In the genomic region with DNA sequence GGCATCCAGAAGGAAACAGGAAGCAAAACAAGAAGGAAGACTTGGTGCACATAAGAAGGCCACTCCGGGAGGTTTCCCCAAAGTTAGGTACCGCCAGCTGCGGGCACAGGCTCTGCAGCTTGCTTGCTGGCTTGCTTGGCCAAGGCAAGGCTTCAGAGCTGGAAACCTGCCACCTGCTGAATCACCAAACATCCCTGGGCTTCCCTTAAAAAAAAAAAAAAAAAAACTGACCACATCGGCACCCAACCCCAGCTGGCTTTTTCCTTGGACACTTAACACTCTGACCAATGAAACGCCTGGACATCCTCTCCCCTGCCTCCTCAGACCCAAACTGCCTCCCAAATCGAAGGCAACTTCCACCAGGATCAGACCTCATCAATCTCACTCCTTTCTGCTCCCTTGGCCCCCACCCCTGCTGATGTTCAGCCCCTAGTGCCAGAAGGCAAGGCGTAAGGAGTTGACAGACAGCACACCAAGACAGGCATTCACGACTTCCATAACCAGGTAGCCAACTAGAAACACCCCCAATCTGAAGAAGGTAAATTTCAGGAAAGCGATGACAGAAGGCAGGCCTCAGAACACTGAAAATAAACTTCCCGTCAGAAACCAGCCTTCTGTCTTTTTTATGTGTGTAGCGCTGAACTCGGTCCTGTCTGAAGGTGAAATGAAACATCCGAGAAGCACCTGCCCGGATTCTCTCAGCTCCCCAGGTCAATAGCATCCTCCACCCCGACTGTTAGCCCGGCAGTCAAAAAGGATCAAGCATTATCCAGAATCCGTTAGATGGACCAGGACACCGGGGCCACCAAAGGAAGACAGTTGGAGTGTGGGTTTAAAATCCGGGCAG, we compare ENCODE assay signal across 8 mouse cellular contexts. TPM values are rescaled to one million over a fixed set of nuclear protein-coding genes. Genes with fewer than 3 reads are reported as not detected.
DNase-seq lines count a peak whose midpoint lies in the region; ATAC-seq lines count a peak whose summit lies in the region.

No protein-coding gene starts in this region.

- H3K4me2 ChIP-seq in hindbrain, embryonic 16.5 days (ENCODE audit: low read length), result peak overlapping the region; percentile 85
- H3K4me2 ChIP-seq in midbrain, embryonic 13.5 days (replicated peaks), result peak overlapping the region; percentile 86

- no peaks in the 10 kb centered on the region for H3K27me3 ChIP-seq in hindbrain, embryonic 16.5 days (replicated peaks; ENCODE audit: control insufficient read depth, insufficient read depth, low read length)
- 0 out of 2 replicates have a peak, but pooled peaks cover 6% of the 10 kb centered on the region for H3K27me3 ChIP-seq in midbrain, embryonic 13.5 days

- peak overlapping the region; percentile 87 for H3K4me3 ChIP-seq in brown adipose tissue, adult 24 weeks (ENCODE audit: insufficient read depth, low read depth, low read length)
- peak overlapping the region; percentile 68 for H3K4me3 ChIP-seq in hindbrain, embryonic 16.5 days (ENCODE audit: low read length)
- H3K4me3 ChIP-seq in midbrain, embryonic 13.5 days (replicated peaks), result peak overlapping the region; percentile 83

- H3K9ac ChIP-seq in hindbrain, embryonic 16.5 days (ENCODE audit: low read depth, low read length), result peak overlapping the region; percentile 89
- H3K9ac ChIP-seq in midbrain, embryonic 13.5 days (replicated peaks), result peak overlapping the region; percentile 90

- 0 out of 2 replicates have a peak, but pooled peaks cover 2% of the 10 kb centered on the region for H3K4me1 ChIP-seq in brown adipose tissue, adult 24 weeks (ENCODE audit: control insufficient read depth, insufficient read depth, insufficient read length, low read length)
- H3K4me1 ChIP-seq in hindbrain, embryonic 16.5 days (ENCODE audit: control insufficient read depth, insufficient read depth, low read depth, low read length), result peaks cover 16% of the 10 kb centered on the region
- H3K4me1 ChIP-seq in midbrain, embryonic 13.5 days (replicated peaks), result peaks cover 24% of the 10 kb centered on the region

- peak; percentile 15 for DNase-seq in embryo, embryonic 9.5 days (ENCODE audit: extremely low spot score)
- DNase-seq in embryo, embryonic 10 days (ENCODE audit: low spot score), result no peak
- DNase-seq in gastrocnemius, adult 8-10 months (ENCODE audit: low spot score in 2 of 2), result peak; percentile 82
- peak; percentile 58 for DNase-seq in left cerebral cortex, postnatal 4 days
- peak; percentile 63 for DNase-seq in testis, postnatal 14 days (ENCODE audit: low spot score)

- H3K27ac ChIP-seq in brown adipose tissue, adult 24 weeks (replicated peaks; ENCODE audit: low read depth, low read length), result peak overlapping the region; percentile 48
- peak overlapping the region; percentile 97; the same call in 1 of the 2 replicates for H3K27ac ChIP-seq in hindbrain, embryonic 16.5 days (ENCODE audit: low read depth, low read length)
- no peak overlapping the region for H3K27ac ChIP-seq in midbrain, embryonic 13.5 days

- WGBS in hindbrain, embryonic 16.5 days, result 18% methylated on average over 19 of the region's 19 CpGs
- WGBS in midbrain, embryonic 13.5 days, result 25% methylated on average over 19 of the region's 19 CpGs

- no peaks in the 10 kb centered on the region for H3K9me3 ChIP-seq in hindbrain, embryonic 16.5 days (ENCODE audit: control insufficient read depth, low read length)
- no peaks in the 10 kb centered on the region for H3K9me3 ChIP-seq in midbrain, embryonic 13.5 days

- no peaks in the 10 kb centered on the region for H3K36me3 ChIP-seq in hindbrain, embryonic 16.5 days (ENCODE audit: control insufficient read depth, insufficient read depth, low read length)
- no peaks in the 10 kb centered on the region for H3K36me3 ChIP-seq in midbrain, embryonic 13.5 days

- intact Hi-C loops in left cerebral cortex, postnatal 4 days (cut with DNase I), result loop anchor here (5.0 to 10.0 kb wide), 2 partner anchors 272 to 409 kb away; no protein-coding TSS in a partner anchor

- ATAC-seq in hindbrain, embryonic 16.5 days, result no peak
- ATAC-seq in midbrain, embryonic 13.5 days, result no peak

RNA-seq across cellular contexts. Expression of a gene that starts 2.7 kb away (rescaled TPM):
- 14.6 and 17.3 TPM in 2 replicates for polyA plus RNA-seq in brown adipose tissue, adult 24 weeks (2012; ENCODE audit: insufficient read depth, insufficient read length, missing spikeins)
- 10 to 100 TPM; 57.6 to 68.1 (median 61.3) TPM for total RNA-seq in gastrocnemius, adult 8-10 months (2022)
- polyA plus RNA-seq in hindbrain, embryonic 16.5 days (2015; fragmentation: Nextera tagmentation; extraction: Ambion mirVana), result 21.7 and 22.9 TPM in 2 replicates
- 10 to 100 TPM; 23.4 to 27.2 TPM for total RNA-seq in left cerebral cortex, postnatal 4 days (2021)
- polyA plus RNA-seq in midbrain, embryonic 13.5 days (2015; fragmentation: Nextera tagmentation; extraction: Ambion mirVana), result 11.1 and 12.7 TPM in 2 replicates
